Mouse (Mus musculus) left cerebral cortex, adult 18-20 months (tissue): ENCODE results near the gene Babam1. TPM values are rescaled to one million over a fixed set of nuclear protein-coding genes. Genes with fewer than 3 reads are reported as not detected.
"Not testable (repeated sequence)": the region's sequence is repeated elsewhere in the genome, so short reads cannot be mapped to it uniquely, and the experiment has no call there.

ENCODE experiments used
- DNase-seq, 2 experiments: peaks; one replicate each; pipeline ENCODE4 v3.0.0; 2021 to 2022; ENCODE audit warnings: low spot score in 2 of 2, mixed read lengths in 1 of 2
- total RNA-seq, 2 experiments: library from RNA; stranded (reverse); gene quantifications; 2 replicates each; pipeline ENCODE4 v1.2.3; 2021

Gene Babam1
- total RNA-seq, 2 experiments from 2014 or later: 104 to 107 TPM

DNA sequence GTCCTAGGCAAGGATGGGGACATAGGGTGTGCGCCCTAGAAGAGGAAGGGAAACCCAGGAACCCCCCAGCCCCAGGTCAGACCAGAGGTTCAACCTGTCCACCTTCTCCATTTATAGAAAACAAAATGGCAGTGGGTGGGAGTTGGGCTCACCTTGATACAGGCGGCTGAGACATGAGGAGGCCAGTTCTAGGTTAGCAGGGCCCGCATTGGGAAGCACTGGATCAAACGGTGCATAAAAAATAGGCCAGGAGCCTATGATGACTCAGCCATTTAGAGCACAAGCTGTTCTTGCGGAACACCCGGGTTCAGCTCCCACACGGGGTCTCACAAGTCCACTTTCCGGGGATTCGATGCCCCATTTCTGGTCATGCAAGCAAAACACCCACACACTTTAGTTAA is 8.3 kb downstream of the Babam1 start:
- DNase-seq: no peak

DNA sequence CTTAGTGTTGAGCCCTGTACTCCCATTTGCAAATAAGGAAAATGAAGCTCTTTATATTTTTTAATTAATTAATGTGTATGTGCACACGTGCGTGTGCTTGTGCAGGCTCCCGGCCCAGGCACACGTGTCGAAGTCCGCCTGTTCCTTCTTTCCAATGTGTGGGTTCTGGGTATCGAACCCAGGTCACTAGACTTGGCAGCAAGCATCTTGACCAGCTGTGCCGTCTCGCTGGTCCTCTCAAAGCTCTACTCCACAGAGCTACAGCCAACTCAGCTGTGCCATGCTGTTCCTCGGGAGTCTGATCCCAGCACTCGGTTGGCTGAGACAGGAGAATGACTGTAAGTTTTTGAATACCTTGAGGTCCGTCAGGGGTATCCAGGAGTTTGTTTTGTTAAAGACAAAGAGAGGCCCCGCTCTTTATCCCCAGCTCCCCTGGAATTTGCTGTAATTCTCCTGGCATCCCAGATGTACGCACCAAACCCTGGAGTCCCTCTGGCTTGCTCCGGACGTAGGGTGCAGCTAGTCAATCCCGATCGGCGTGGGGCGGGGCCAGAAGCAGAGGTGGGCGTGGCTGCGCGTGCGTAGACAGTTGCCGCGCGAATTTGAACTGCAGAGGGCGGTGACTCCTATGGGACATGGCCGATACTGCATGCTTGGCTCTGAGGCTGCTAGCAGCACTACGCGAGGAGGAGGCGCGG is 8.9 kb downstream of the Babam1 start, which contains the start of gene Ankle1:
Ankle1 (plus strand) TSS at position 610 of the 698 bp plus-strand sequence.
- DNase-seq: peak; percentile 91 to 93

DNA sequence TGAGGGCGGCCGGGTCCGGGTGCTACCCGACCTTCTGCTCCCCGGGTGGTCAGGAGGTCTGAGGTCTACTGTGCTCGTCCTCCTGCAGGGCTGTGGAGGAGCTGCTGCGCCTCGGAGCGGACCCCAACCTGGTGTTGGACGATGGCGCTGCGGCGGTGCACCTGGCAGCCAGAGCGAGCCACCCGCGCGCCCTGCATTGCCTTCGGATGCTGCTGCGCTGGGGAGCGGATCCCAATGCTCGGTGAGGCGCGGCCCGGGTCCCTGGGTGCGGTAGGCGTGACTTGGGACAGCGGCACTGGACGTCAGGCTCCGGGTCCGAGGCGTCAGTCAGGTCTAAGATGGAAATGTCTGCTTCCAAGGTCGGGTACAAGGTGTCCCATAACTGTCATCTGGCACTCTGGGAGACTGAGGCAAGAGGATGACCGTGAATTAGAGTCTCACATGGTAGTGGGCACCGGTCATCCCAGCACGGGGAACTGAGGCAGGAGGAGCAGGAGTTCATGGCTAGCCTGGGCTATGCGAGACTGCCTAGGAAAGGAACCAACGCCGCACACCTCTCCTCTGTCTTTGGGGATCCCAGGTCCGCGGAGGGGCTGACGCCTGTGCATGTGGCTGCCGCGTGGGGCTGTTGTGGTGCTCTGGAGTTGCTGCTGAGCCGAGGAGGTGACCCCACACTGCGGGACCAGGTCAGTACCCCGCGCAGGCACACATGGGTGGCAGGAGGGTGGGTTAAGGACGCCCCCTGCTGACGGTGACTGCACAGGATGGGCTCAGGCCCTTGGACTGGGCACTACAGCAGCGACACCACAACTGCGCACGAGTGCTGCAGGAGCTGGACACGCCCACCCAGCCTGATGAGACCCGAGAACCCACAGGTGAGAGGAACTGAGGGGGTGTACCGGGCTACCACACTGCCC is 9.7 kb downstream of the Babam1 start:
- no peak for DNase-seq

- no peak for DNase-seq
Observed at GRCm38 (mm10) chr8:71407441-71407840, 10.8 kb downstream of the Babam1 start.

GRCm38 (mm10) chr8:71408231-71408630 is 11.6 kb downstream of the Babam1 start:
- no peak for DNase-seq

GRCm38 (mm10) chr8:71411535-71412273 is 15.0 kb downstream of the Babam1 start:
- DNase-seq: no peak

DNA sequence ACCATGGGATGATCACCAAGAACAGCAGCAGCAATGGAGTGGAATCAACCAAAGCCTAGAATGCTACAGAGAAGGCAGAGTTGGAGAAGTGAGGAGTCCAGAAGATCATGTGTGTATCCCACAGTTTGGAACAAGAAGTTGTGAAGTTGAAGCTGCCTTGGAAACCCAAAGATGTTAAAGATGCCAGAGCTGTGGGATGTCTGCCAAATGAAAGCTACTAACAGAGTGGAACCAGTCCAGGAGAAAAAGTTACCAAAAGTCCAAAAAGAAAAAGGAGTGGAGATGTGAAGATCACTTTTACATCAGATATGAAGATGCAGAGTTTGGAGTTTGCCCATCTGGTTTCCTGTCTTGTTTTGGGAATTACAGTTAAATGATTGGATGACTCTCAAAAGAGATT is 25.5 kb downstream of the Babam1 start:
- no peak for DNase-seq

- not testable (repeated sequence) for DNase-seq
Observed at GRCm38 (mm10) chr8:71432935-71433334, 36.3 kb downstream of the Babam1 start.

DNA sequence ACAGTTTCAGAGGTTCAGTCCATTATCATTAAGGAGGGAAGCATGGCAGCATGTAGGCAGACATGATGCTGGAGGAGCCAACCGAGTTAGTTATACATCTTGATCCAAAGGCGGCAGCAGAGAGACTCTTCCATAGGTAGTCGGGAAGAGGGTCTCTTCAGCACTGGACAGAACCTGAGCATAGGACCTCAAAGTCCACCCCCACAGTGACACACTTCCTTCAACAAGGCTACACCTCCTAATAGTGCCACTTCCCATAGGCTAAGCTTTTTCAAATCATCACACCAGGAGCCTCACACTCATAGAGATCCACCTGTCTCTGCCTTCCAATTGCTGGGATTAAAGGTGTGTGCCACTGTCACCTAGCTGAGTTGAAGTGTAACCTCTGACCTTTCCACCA is 40.4 kb downstream of the Babam1 start:
- DNase-seq: no peak

GRCm38 (mm10) chr8:71441404-71441803 is 44.7 kb downstream of the Babam1 start:
- no peak for DNase-seq

GRCm38 (mm10) chr8:71445096-71445495 is 48.4 kb downstream of the Babam1 start:
- DNase-seq: no peak

- DNase-seq: no peak
Observed at GRCm38 (mm10) chr8:71451337-71451736, 54.7 kb downstream of the Babam1 start.

- no peak for DNase-seq
Observed at GRCm38 (mm10) chr8:71451777-71452176, 55.1 kb downstream of the Babam1 start.

DNA sequence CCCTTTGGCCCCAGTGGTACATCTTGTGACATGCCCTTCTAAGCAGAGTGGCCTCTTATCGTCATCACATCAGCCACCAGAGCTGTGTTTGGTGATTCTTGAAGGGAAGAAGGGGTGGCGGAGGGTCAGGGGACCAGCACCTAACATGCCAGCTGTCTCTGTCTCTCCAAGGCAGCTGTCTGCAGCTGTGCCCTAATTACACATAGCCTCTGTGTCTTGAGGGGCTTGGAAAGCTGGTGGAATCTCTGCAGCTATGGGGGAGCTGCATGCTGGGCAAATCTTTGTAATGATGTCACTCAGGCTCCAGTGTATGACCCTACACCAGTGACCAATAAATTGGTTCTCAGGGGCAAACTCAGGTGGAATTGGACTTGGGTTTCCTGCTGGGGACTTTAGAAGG is 56.0 kb downstream of the Babam1 start:
- no peak for DNase-seq

Other genes with a start within 250 kb of the Babam1 start
- gene Myo9b, start 124.1 kb upstream of the Babam1 start, total RNA-seq: 10 to 100 TPM; 30.1 to 30.9 TPM
- gene Haus8, start 123.9 kb upstream of the Babam1 start, total RNA-seq: 10 to 100 TPM; 12.8 to 17.8 TPM
- gene Use1, start 30.0 kb upstream of the Babam1 start, total RNA-seq: 100 to 1,000 TPM; 116 to 126 TPM
- gene Ocel1, start 25.6 kb upstream of the Babam1 start, total RNA-seq: 10 to 100 TPM; 15.0 to 16.0 TPM
- 10 to 100 TPM; 42.6 to 46.2 TPM for gene Nr2f6, start 14.9 kb upstream of the Babam1 start, total RNA-seq
- 1 to 10 TPM; 3.3 to 4.2 TPM for gene Ushbp1, start 1.1 kb upstream of the Babam1 start, total RNA-seq
- gene Ankle1, start 9.1 kb downstream of the Babam1 start, total RNA-seq: under 1 TPM; 0.21 to 0.26 TPM
- 100 to 1,000 TPM; 318 to 342 TPM for gene Abhd8, start 66.8 kb downstream of the Babam1 start, total RNA-seq
- gene Mrpl34, start 68.1 kb downstream of the Babam1 start, total RNA-seq: 10 to 100 TPM; 58.6 to 61.4 TPM
- 10 to 100 TPM; 76.7 to 86.1 TPM for gene Dda1, start 72.3 kb downstream of the Babam1 start, total RNA-seq
- gene Ano8, start 89.1 kb downstream of the Babam1 start, total RNA-seq: 10 to 100 TPM; 56.2 to 58.6 TPM
- gene Gtpbp3, start 91.2 kb downstream of the Babam1 start, total RNA-seq: 10 to 100 TPM; 29.3 to 36.7 TPM
- gene Plvap, start 114.9 kb downstream of the Babam1 start, total RNA-seq: 1 to 10 TPM; 9.4 to 9.5 TPM
- not detected for gene Ccdc194, start 128.8 kb downstream of the Babam1 start, total RNA-seq
- 1 to 10 TPM; 4.7 to 6.9 TPM for gene Bst2, start 140.6 kb downstream of the Babam1 start, total RNA-seq
- 10 to 100 TPM; 35.5 to 36.6 TPM for gene Mvb12a, start 146.1 kb downstream of the Babam1 start, total RNA-seq
- gene Tmem221, start 162.0 kb downstream of the Babam1 start, total RNA-seq: under 1 TPM; 0.21 to 0.23 TPM
- gene Nxnl1, start 169.7 kb downstream of the Babam1 start, total RNA-seq: under 1 TPM in 1 of 2 experiments, not detected in 1; 0.26 TPM
- gene Slc27a1, start 172.0 kb downstream of the Babam1 start, total RNA-seq: 100 to 1,000 TPM in 1 of 2 experiments, 10 to 100 TPM in 1; 86.2 to 100 TPM
- gene Pgls, start 195.3 kb downstream of the Babam1 start, total RNA-seq: 10 to 100 TPM; 31.1 to 31.3 TPM
- gene Fam129c, start 200.8 kb downstream of the Babam1 start, total RNA-seq: 1 to 10 TPM; 1.9 to 4.8 TPM
- gene Colgalt1, start 214.1 kb downstream of the Babam1 start, total RNA-seq: 10 to 100 TPM; 46.9 to 49.8 TPM